Mouse (Mus musculus): Measurements from ENCODE around the gene Gm8362. TPM values are rescaled to one million over a fixed set of nuclear protein-coding genes. Genes with fewer than 3 reads are reported as not detected.
"Not testable (repeated sequence)": the region's sequence is repeated elsewhere in the genome, so short reads cannot be mapped to it uniquely, and the experiment has no call there.

The Gm8362 gene
- total RNA-seq (2021) (not detected), polyA plus RNA-seq (2012; rRNA removed) (not detected in 2 replicates)
- long read RNA-seq, result 0 reads

DNA sequence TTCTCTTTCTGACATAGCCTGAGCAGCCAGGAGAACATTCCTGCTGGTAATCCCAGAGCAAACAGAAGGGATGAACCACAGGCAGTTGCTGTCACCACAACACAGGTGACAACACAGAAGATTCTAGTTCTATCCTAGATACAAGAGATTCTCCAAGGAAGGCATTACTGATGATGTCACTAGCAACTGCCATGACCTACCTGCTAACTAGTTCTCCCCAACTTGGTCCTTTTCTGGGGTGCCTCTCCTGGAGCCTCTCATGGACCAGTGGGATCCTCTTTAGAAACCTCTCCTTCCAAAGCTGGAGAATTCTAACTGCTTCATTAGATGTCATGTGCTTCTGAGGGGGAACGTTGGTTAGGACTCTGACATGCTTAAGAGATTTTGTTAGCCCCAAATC, at the start of gene Gm8362:
Gm8362 (minus strand) TSS at position 101 of the 400 bp plus-strand sequence.
- H3K9ac ChIP-seq (ENCODE audit: low read depth, low read length); DNase-seq; H3K27me3 ChIP-seq (ENCODE audit: control insufficient read depth, insufficient read depth, low read length); H3K4me3 ChIP-seq; H3K79me2 ChIP-seq (replicated peaks; ENCODE audit: control insufficient read depth, insufficient read depth, low read length); H3K27ac ChIP-seq; H3K36me3 ChIP-seq (ENCODE audit: control insufficient read depth, insufficient read depth, low read length); intact Hi-C loops (cut with DNase I); H3K4me1 ChIP-seq (ENCODE audit: control insufficient read depth, insufficient read depth, low read length): not testable (repeated sequence)
- 67% methylated on average over 1 of the region's 1 CpGs for WGBS

DNA sequence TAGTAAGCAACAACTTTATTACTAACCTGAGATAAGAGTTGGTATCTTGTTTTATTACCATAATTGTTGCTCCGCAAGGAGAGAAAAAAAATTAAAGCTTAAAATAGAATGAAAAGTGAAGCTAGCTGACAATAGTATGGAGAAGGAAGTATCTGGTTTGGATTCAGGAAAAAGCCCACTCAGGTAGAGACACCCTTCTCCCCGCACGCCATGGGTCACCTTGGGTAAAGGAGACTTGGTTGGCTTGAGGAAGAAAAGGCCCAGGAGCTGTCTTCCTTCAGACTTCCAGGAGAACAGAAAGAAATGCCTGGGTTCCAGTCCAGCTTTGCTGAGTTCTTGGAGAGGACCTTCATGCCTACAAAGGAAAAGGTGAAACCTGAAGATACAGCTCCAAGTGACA, 49.1 kb upstream of the Gm8362 start:
- H3K9ac ChIP-seq (ENCODE audit: low read depth, low read length); H3K79me2 ChIP-seq (replicated peaks; ENCODE audit: control insufficient read depth, insufficient read depth, low read length); H3K27ac ChIP-seq; intact Hi-C loops (cut with DNase I); H3K36me3 ChIP-seq (ENCODE audit: control insufficient read depth, insufficient read depth, low read length); H3K4me3 ChIP-seq; DNase-seq; H3K4me1 ChIP-seq (ENCODE audit: control insufficient read depth, insufficient read depth, low read length); H3K27me3 ChIP-seq (ENCODE audit: control insufficient read depth, insufficient read depth, low read length): not testable (repeated sequence)
- WGBS, result 75% methylated on average over 3 of the region's 3 CpGs

DNA sequence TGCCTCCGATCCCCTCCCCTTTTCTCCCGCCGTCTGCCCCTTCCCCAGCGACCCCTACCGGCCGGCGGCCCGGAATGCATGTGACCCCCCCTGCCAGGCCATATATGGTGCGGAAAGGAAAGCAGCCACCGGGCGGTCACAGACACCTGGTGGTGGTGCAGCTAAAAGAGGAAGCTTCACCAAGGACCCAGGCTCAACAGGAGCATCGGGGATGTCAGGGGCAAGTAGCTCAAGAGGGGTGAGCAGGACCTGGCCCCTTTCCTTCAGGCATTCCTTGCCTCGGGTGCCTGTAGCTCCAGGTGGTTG, 17.0 kb downstream of the Gm8362 start:
- H3K27ac ChIP-seq; H3K36me3 ChIP-seq (ENCODE audit: control insufficient read depth, insufficient read depth, low read length); intact Hi-C loops (cut with DNase I); H3K27me3 ChIP-seq (ENCODE audit: control insufficient read depth, insufficient read depth, low read length); H3K9ac ChIP-seq (ENCODE audit: low read depth, low read length); H3K79me2 ChIP-seq (replicated peaks; ENCODE audit: control insufficient read depth, insufficient read depth, low read length); H3K4me1 ChIP-seq (ENCODE audit: control insufficient read depth, insufficient read depth, low read length); H3K4me3 ChIP-seq: not testable (repeated sequence)
- WGBS, result 2% methylated on average over 7 of the region's 13 CpGs
- DNase-seq, result peak; percentile 2 to 14
- peak; percentile 11; the same call in 1 of the 2 replicates for TF ChIP-seq CTCF (IDR thresholded peaks at IDR 0.05)

DNA sequence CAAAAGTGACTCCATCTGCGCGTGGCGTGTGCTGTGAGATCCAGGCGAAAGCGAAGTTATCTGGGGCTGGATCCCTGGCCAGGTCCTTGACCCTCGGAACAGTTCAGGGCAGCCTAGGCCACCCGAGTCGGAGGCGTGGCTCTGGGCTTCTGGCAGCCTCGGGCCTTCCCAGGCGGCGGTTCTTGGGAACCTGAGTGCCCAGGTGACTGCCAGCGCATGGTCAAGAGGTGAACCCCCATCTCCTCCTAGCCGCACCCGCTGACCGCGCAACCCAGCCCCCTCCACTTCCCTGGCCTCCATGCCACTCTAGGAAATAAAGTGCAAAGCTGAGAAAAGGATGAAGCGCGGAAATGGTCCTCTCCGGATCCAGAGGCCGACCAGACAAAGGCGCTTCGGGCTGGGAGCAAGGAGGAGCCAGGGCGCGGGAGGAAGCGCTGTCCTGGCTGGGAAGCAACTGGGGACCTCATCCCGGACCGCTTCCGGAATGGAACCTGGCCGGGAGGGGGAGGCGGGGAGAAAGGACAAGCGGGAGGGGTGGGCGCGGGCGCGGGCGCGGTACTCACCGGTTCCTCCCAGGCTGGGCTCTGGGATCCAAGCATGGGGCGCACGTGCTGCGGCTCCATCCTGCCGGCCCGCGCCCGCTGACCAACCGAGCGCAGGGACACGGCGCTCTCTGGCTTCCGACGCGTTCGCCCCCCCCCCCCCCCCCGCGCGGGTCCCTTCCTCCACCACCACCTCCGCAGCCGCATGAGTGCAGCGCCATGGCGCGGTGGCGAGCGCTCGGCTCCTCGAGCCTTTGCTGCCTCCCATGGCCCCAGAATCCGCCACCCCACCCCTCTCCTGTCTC, 17.6 kb downstream of the Gm8362 start:
- Histone ChIP-seq H3K4me3 (peak overlapping the region; percentile 16; the same call in 1 of the 2 replicates), H3K9ac (ENCODE audit: low read depth, low read length) (peak overlapping the region; percentile 45; the same call in 1 of the 2 replicates)
- under 1% methylated on average over 25 of the region's 67 CpGs for WGBS
- peak; percentile 28 to 34 for DNase-seq
- H3K27me3 ChIP-seq (ENCODE audit: control insufficient read depth, insufficient read depth, low read length); intact Hi-C loops (cut with DNase I); H3K79me2 ChIP-seq (replicated peaks; ENCODE audit: control insufficient read depth, insufficient read depth, low read length); H3K36me3 ChIP-seq (ENCODE audit: control insufficient read depth, insufficient read depth, low read length); H3K27ac ChIP-seq; H3K4me1 ChIP-seq (ENCODE audit: control insufficient read depth, insufficient read depth, low read length): not testable (repeated sequence)

DNA sequence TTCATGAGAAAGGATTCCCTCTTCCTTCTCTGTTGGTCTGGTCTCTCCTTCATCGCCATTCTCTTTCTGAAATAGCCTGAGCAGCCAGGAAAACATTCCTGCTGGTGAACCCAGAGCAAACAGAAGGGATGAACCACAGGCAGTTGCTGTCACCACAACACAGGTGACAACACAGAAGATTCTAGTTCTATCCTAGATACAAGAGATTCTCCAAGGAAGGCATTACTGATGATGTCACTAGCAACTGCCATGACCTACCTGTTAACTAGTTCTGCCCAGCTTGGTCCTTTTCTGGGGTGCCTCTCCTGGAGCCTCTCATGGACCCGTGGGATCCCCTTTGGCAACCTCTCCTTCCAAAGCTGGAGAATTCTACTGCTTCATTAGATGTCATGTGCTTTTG, 32.0 kb downstream of the Gm8362 start, which contains the start of gene Gm3636:
Gm3636 (minus strand) TSS at position 101 of the 400 bp plus-strand sequence.
- intact Hi-C loops (cut with DNase I); H3K27ac ChIP-seq; DNase-seq; H3K4me1 ChIP-seq (ENCODE audit: control insufficient read depth, insufficient read depth, low read length); H3K79me2 ChIP-seq (replicated peaks; ENCODE audit: control insufficient read depth, insufficient read depth, low read length); H3K9ac ChIP-seq (ENCODE audit: low read depth, low read length); H3K36me3 ChIP-seq (ENCODE audit: control insufficient read depth, insufficient read depth, low read length); H3K27me3 ChIP-seq (ENCODE audit: control insufficient read depth, insufficient read depth, low read length); H3K4me3 ChIP-seq: not testable (repeated sequence)
- WGBS, result no CpG with 5 or more reads among the region's 2 CpGs

DNA sequence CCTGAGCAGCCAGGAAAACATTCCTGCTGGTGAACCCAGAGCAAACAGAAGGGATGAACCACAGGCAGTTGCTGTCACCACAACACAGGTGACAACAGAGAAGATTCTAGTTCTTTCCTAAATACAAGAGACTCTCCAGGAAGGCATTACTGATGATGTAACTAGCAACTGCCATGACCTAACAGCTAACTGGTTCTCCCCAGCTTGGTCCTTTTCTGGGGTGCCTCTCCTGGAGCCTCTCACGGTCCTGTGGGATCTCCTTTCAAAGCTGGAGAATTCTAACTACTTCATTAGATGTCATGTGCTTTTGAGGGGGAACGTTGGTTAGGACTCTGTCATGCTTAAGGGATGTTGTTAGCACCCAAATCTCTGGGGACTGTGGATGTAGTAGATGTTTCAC, 54.1 kb downstream of the Gm8362 start, which contains the start of gene Gm8050:
Gm8050 (minus strand) TSS at position 101 of the 400 bp plus-strand sequence.
- H3K4me1 ChIP-seq (ENCODE audit: control insufficient read depth, insufficient read depth, low read length); DNase-seq; H3K27me3 ChIP-seq (ENCODE audit: control insufficient read depth, insufficient read depth, low read length); H3K4me3 ChIP-seq; intact Hi-C loops (cut with DNase I); H3K9ac ChIP-seq (ENCODE audit: low read depth, low read length); H3K36me3 ChIP-seq (ENCODE audit: control insufficient read depth, insufficient read depth, low read length); H3K79me2 ChIP-seq (replicated peaks; ENCODE audit: control insufficient read depth, insufficient read depth, low read length); H3K27ac ChIP-seq: not testable (repeated sequence)
- 60% methylated on average over 1 of the region's 2 CpGs for WGBS

Other genes starting within 250 kb of the Gm8362 start
- not detected for gene Gm8356, start 237.1 kb downstream of the Gm8362 start, total RNA-seq (2021)
- gene Gm8356, start 237.1 kb downstream of the Gm8362 start, polyA plus RNA-seq (2012; rRNA removed), result not detected in 2 replicates
- under 1 TPM in 1 of 2 experiments, not detected in 1; 0.25 TPM for gene Gm3629, start 183.8 kb downstream of the Gm8362 start, total RNA-seq (2021)
- gene Gm3629, start 183.8 kb downstream of the Gm8362 start, polyA plus RNA-seq (2012; rRNA removed), result not detected in 2 replicates
- not detected for gene Gm3460, start 152.0 kb downstream of the Gm8362 start, total RNA-seq (2021)
- gene Gm3460, start 152.0 kb downstream of the Gm8362 start, polyA plus RNA-seq (2012; rRNA removed), result not detected in 2 replicates
- not detected for gene Gm10251, start 90.2 kb downstream of the Gm8362 start, total RNA-seq (2021)
- not detected in 2 replicates for gene Gm10251, start 90.2 kb downstream of the Gm8362 start, polyA plus RNA-seq (2012; rRNA removed)
- gene Gm8050, start 54.2 kb downstream of the Gm8362 start, total RNA-seq (2021), result not detected
- not detected in 2 replicates for gene Gm8050, start 54.2 kb downstream of the Gm8362 start, polyA plus RNA-seq (2012; rRNA removed)
- gene Gm3636, start 32.1 kb downstream of the Gm8362 start, total RNA-seq (2021), result under 1 TPM in 1 of 2 experiments, not detected in 1; 0.32 TPM
- gene Gm3636, start 32.1 kb downstream of the Gm8362 start, polyA plus RNA-seq (2012; rRNA removed), result 0.15 and 0.76 TPM in 2 replicates
- gene Gm3642, start 65.9 kb upstream of the Gm8362 start, total RNA-seq (2021), result not detected
- gene Gm3642, start 65.9 kb upstream of the Gm8362 start, polyA plus RNA-seq (2012; rRNA removed), result not detected in 2 replicates
- not detected for gene Gm3667, start 115.6 kb upstream of the Gm8362 start, total RNA-seq (2021)
- gene Gm3667, start 115.6 kb upstream of the Gm8362 start, polyA plus RNA-seq (2012; rRNA removed), result 0.25 TPM in 1 of 2 replicates, not detected in the other
- not detected for gene Gm6356, start 199.4 kb upstream of the Gm8362 start, total RNA-seq (2021)
- not detected in 2 replicates for gene Gm6356, start 199.4 kb upstream of the Gm8362 start, polyA plus RNA-seq (2012; rRNA removed)